Mouse (Mus musculus): Measurements from ENCODE around the gene C1qtnf4.

Gene C1qtnf4

DNA sequence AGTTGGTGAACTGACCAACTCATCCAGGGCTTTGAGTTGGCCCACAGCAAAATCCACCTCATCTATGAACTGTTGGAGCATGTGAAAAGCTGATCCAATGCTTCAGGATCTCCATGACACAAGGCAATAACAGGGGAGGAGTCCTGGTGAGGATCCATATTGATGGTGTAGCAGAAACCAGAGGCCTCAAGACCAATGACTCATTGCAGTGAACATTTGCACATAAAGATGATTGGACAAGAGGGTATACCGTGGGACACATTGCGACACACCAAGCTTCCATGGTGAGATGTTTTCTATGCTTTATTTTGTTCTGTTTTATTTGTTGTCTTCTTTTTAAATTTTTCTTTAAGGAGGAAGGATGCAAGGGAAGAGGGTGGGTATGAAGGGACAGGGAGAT, 37.0 kb downstream of the C1qtnf4 start:
- intact Hi-C loops (cut with DNase I): no loop called here

DNA sequence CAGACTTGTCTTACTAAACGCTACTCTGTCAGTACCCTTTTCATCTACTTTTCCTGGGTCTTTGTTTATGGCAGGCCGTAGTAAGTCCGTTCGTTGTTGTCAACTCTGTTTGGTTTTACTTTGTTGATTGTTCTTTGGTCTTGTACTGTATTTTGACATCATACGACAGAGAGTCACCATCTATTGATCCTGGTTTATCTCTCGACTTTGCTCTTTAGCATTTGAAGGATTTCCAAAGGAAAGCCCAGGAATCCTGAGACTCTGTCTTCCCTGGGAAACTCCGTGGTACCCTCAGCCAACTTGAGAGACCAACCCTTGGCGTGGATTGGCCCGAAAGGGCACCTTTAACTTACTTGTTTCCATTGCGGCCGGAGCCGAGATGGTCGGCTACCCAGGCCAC, 42.9 kb downstream of the C1qtnf4 start:
- intact Hi-C loops (cut with DNase I): no loop called here

DNA sequence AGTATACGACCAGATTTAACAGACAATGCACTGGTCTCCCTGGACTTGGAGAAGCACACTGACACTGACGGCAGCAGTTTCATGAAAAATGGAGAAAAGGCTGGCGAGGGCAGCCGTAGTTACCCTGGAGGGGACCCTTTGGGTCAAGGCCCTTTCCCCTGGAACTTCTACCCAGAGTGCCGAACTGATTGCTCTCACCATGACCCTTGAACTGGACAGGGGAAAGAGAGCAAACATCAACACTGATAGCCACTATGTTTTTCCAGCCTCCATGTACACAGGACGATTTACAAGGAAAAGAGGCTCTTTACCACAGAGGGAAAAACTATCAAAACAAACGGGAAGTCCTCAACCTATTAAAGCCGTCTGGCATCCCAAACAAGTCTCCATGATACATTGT, 46.2 kb downstream of the C1qtnf4 start:
- intact Hi-C loops (cut with DNase I): no loop called here

DNA sequence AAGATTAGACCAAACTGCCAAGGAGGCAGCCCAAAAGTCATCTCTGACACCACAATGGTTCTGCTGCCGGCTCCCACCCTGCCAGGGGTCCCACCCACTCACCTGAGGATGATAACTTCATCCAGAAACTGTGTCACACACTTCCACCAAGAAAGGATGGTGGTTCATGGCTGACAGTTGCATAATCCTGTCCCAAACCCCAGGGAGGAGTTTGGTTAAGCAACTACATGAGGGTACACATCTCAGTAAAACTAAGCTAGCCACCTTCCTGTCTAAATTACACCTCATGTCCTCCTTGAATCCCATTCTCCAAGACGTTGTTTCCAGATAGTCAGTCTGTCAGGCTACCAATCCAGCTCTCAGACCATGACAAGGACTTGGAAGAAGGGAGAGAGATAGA, 46.6 kb downstream of the C1qtnf4 start:
- intact Hi-C loops (cut with DNase I): no loop called here

DNA sequence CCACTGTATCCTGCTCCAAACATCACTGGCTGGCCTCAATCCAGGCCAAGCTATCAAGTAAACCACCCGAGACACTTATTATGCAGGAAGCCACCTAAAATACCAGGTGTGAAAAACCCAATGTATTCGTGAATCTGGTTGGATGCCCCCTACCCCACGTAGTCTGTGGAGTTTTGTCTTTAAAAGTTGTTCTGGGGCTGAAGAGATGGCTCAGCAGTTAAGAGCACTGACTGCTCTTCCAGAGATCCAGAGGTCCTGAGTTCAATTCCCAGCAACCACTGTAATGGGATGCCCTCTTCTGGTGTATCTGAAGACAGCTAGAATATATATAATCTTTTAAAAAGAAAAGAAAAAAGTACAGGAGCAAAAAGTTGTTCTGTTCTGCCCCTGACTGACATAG, 52.7 kb downstream of the C1qtnf4 start:
- intact Hi-C loops (cut with DNase I): no loop called here

DNA sequence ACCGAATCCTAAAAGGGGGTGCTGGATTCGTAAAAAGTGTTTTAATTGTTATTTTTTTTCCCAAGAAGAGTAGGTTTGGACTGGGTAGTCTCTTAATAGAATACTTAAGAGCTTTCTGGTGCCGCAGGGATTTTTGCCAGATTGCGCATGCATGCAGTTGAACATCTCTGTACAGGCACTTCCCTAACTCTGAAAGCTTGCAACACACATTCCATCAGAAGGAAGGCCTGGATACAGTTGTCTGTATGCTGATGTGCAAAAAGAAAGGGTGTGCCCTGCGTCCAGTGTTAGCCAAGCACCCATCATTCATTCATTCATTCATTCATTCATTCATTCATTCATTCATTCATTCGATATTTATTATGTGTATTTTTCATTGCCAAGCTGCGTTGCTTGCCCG, 54.1 kb downstream of the C1qtnf4 start:
- intact Hi-C loops (cut with DNase I): loop anchor here (10.0 kb wide), 1 partner anchor 125 kb away; no protein-coding TSS in a partner anchor
